8 mouse cellular contexts compared by ENCODE assay signal in the genomic region with DNA sequence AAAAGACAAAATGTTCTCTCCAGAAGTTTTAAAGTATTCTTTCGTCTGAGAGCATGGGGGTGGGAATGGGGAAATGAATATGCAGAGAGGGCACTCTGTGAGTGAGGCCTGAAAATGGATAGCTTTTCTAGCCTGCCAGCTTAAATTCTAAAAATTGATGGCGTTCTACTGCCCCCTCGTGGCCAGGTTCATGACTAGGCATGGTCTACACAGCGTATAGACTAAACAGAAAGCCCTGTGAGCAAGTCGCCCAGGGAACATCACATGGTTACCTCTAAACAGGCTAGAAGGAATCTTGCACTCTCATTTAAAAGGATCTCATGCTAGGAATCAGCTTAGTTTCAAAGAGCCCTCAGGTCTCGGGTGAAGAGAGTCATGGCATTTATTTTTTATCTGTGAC. TPM values are rescaled to one million over a fixed set of nuclear protein-coding genes. Genes with fewer than 3 reads are reported as not detected.
DNase-seq lines count a peak whose midpoint lies in the region; ATAC-seq and TF ChIP-seq lines count a peak whose summit lies in the region.

No protein-coding gene starts in this region.

- no peak for TF ChIP-seq POLR2A in heart, adult 2 months (IDR thresholded peaks at IDR 0.05; ENCODE audit: insufficient read depth, low read depth, low read length)
- no peak for TF ChIP-seq POLR2A in limb, embryonic 14.5 days (IDR thresholded peaks at IDR 0.05; ENCODE audit: borderline replicate concordance, extremely low read depth, insufficient read depth, insufficient read length)

- no peak for ATAC-seq in heart, embryonic 12.5 days (ENCODE audit: insufficient number of reproducible peaks, low FRiP score)
- ATAC-seq in kidney, embryonic 14.5 days (ENCODE audit: low FRiP score, low TSS enrichment) = peak; percentile 75
- peak; percentile 80 for ATAC-seq in limb, embryonic 14.5 days (ENCODE audit: low FRiP score, low read depth)
- peak; percentile 68 for ATAC-seq in midbrain, postnatal 0 days (ENCODE audit: low FRiP score)

- H3K79me2 ChIP-seq in heart, adult 2 months (replicated peaks; ENCODE audit: control insufficient read depth, insufficient read depth, low read length) = no peaks in the 10 kb centered on the region

- WGBS in heart, adult 2 months = 10% methylated on average over 6 of the region's 6 CpGs
- WGBS in heart, embryonic 12.5 days = 5% methylated on average over 6 of the region's 6 CpGs
- WGBS in kidney, embryonic 14.5 days = 11% methylated on average over 6 of the region's 6 CpGs
- 7% methylated on average over 6 of the region's 6 CpGs for WGBS in limb, embryonic 14.5 days
- 6% methylated on average over 6 of the region's 6 CpGs for WGBS in midbrain, postnatal 0 days

- no peaks in the 10 kb centered on the region for H3K4me1 ChIP-seq in heart, adult 2 months (ENCODE audit: control insufficient read depth, insufficient read depth, low read length)
- H3K4me1 ChIP-seq in heart, embryonic 12.5 days (replicated peaks) = peaks cover 17% of the 10 kb centered on the region
- peaks cover 20% of the 10 kb centered on the region for H3K4me1 ChIP-seq in kidney, embryonic 14.5 days (ENCODE audit: control insufficient read depth, insufficient read depth, low read length)
- H3K4me1 ChIP-seq in limb, embryonic 14.5 days (ENCODE audit: control insufficient read depth, insufficient read depth, low read length) = peaks cover 2% of the 10 kb centered on the region; the same call in 1 of the 2 replicates
- H3K4me1 ChIP-seq in midbrain, postnatal 0 days (ENCODE audit: insufficient read depth, low read length) = no peaks in the 10 kb centered on the region

- H3K36me3 ChIP-seq in heart, adult 2 months (ENCODE audit: control insufficient read depth, insufficient read depth, low read length) = no peaks in the 10 kb centered on the region
- H3K36me3 ChIP-seq in heart, embryonic 12.5 days = no peaks in the 10 kb centered on the region
- H3K36me3 ChIP-seq in kidney, embryonic 14.5 days (ENCODE audit: control insufficient read depth, insufficient read depth, low read length) = no peaks in the 10 kb centered on the region
- no peaks in the 10 kb centered on the region for H3K36me3 ChIP-seq in limb, embryonic 14.5 days (ENCODE audit: control insufficient read depth, insufficient read depth, low read length)
- peaks cover 40% of the 10 kb centered on the region for H3K36me3 ChIP-seq in midbrain, postnatal 0 days (ENCODE audit: insufficient read depth, low read length)

- peak; percentile 89 for TF ChIP-seq CTCF in heart, adult 2 months (IDR thresholded peaks at IDR 0.05)
- peak; percentile 87 for TF ChIP-seq CTCF in midbrain, postnatal 0 days (IDR thresholded peaks at IDR 0.05)

- intact Hi-C loops in heart, adult 2 months (cut with DNase I) = loop anchor here (1.0 to 10.0 kb wide), 2 partner anchors 259 to 507 kb away; no protein-coding TSS in a partner anchor

- no peak overlapping the region for H3K4me3 ChIP-seq in heart, adult 2 months
- no peak overlapping the region for H3K4me3 ChIP-seq in heart, embryonic 12.5 days
- H3K4me3 ChIP-seq in kidney, embryonic 14.5 days (ENCODE audit: low read length) = no peak overlapping the region
- no peak overlapping the region for H3K4me3 ChIP-seq in limb, embryonic 14.5 days (replicated peaks; ENCODE audit: low read length)
- no peak overlapping the region for H3K4me3 ChIP-seq in midbrain, postnatal 0 days (ENCODE audit: low read depth, low read length)

- H3K9me3 ChIP-seq in heart, embryonic 12.5 days (replicated peaks) = no peaks in the 10 kb centered on the region
- no peaks in the 10 kb centered on the region for H3K9me3 ChIP-seq in kidney, embryonic 14.5 days (ENCODE audit: control insufficient read depth, low read length)
- H3K9me3 ChIP-seq in limb, embryonic 14.5 days (ENCODE audit: control insufficient read depth, low read length) = no peaks in the 10 kb centered on the region
- H3K9me3 ChIP-seq in midbrain, postnatal 0 days (ENCODE audit: low read length) = no peaks in the 10 kb centered on the region

- no peak overlapping the region for H3K27ac ChIP-seq in heart, adult 2 months
- H3K27ac ChIP-seq in heart, embryonic 12.5 days (ENCODE audit: poor library complexity, severe bottlenecking) = no peak overlapping the region
- no peak overlapping the region for H3K27ac ChIP-seq in kidney, embryonic 14.5 days (ENCODE audit: low read depth, low read length)
- H3K27ac ChIP-seq in limb, embryonic 14.5 days (replicated peaks; ENCODE audit: low read depth, low read length) = no peak overlapping the region
- no peak overlapping the region for H3K27ac ChIP-seq in midbrain, postnatal 0 days (ENCODE audit: low read depth, low read length)

- peak; percentile 62 to 79 for DNase-seq in heart, adult 2 months
- DNase-seq in embryo, embryonic 10.5 days (ENCODE audit: low spot score) = peak; percentile 92
- DNase-seq in gastrocnemius, postnatal 4 days (ENCODE audit: low spot score in 2 of 2) = peak; percentile 68 to 81
- peak; percentile 88 for DNase-seq in limb, embryonic 14.5 days (ENCODE audit: low spot score)
- peak; percentile 84 for DNase-seq in midbrain, postnatal 0 days (ENCODE audit: low spot score)
- DNase-seq in spleen, postnatal 14 days (ENCODE audit: low spot score in 2 of 2) = peak; percentile 50 to 74

- 0 out of 2 replicates have a peak, but pooled peaks have one; percentile 55 for TF ChIP-seq EP300 in heart, adult 2 months (IDR thresholded peaks at IDR 0.05; ENCODE audit: insufficient read depth, low read depth, low read length)

- H3K9ac ChIP-seq in heart, adult 2 months (ENCODE audit: low read depth, low read length) = no peak overlapping the region
- H3K9ac ChIP-seq in heart, embryonic 12.5 days = no peak overlapping the region
- H3K9ac ChIP-seq in kidney, embryonic 14.5 days (ENCODE audit: low read depth, low read length) = no peak overlapping the region
- H3K9ac ChIP-seq in limb, embryonic 14.5 days (ENCODE audit: low read depth, low read length, severe bottlenecking) = no peak overlapping the region
- no peak overlapping the region for H3K9ac ChIP-seq in midbrain, postnatal 0 days (replicated peaks; ENCODE audit: low read length, poor library complexity, severe bottlenecking)

- H3K4me2 ChIP-seq in heart, embryonic 12.5 days = no peak overlapping the region
- H3K4me2 ChIP-seq in kidney, embryonic 14.5 days (replicated peaks; ENCODE audit: low read depth, low read length) = no peak overlapping the region
- no peak overlapping the region for H3K4me2 ChIP-seq in limb, embryonic 14.5 days (replicated peaks; ENCODE audit: low read depth, low read length, severe bottlenecking)
- H3K4me2 ChIP-seq in midbrain, postnatal 0 days (ENCODE audit: low read depth, low read length, poor library complexity, severe bottlenecking) = no peak overlapping the region

- no peaks in the 10 kb centered on the region for H3K27me3 ChIP-seq in heart, adult 2 months (ENCODE audit: control insufficient read depth, insufficient read depth, low read length)
- H3K27me3 ChIP-seq in heart, embryonic 12.5 days (replicated peaks) = 0 out of 2 replicates have a peak, but pooled peaks cover 3% of the 10 kb centered on the region
- H3K27me3 ChIP-seq in kidney, embryonic 14.5 days (ENCODE audit: control insufficient read depth, insufficient read depth, low read length) = no peaks in the 10 kb centered on the region
- H3K27me3 ChIP-seq in limb, embryonic 14.5 days (ENCODE audit: control insufficient read depth, insufficient read depth, low read length) = no peaks in the 10 kb centered on the region
- H3K27me3 ChIP-seq in midbrain, postnatal 0 days (ENCODE audit: insufficient read depth, low read length) = no peaks in the 10 kb centered on the region

RNA-seq across cellular contexts. Expression of a gene that starts 16.8 kb away (rescaled TPM):
- not detected for total RNA-seq in heart, adult 2 months (2021)
- polyA plus RNA-seq in heart, adult 2 months (2012; rRNA removed) = 0.04 and 0.06 TPM in 2 replicates
- polyA plus RNA-seq in heart, embryonic 12.5 days (2016; fragmentation: Nextera tagmentation; extraction: Ambion mirVana) = 1.7 and 2.0 TPM in 2 replicates
- total RNA-seq in gastrocnemius, postnatal 4 days (2021) = under 1 TPM; 0.10 to 0.15 TPM
- polyA plus RNA-seq in kidney, embryonic 14.5 days (2014; fragmentation: Nextera tagmentation; extraction: Ambion mirVana) = 2.3 and 2.8 TPM in 2 replicates
- 1.9 and 2.3 TPM in 2 replicates for polyA plus RNA-seq in limb, embryonic 14.5 days (2012; rRNA removed)
- polyA plus RNA-seq in limb, embryonic 14.5 days (2014; fragmentation: Nextera tagmentation; extraction: Ambion mirVana) = 3.0 TPM in 2 replicates
- total RNA-seq in midbrain, postnatal 0 days (2014; rRNA removed) = 24.1 and 28.6 TPM in 2 replicates
- 28.5 and 28.7 TPM in 2 replicates for polyA plus RNA-seq in midbrain, postnatal 0 days (2015; fragmentation: Nextera tagmentation; extraction: Ambion mirVana)

RNA-seq across cellular contexts. Expression of a gene that starts 16.9 kb away (rescaled TPM):
- total RNA-seq in heart, adult 2 months (2021) = 1 to 10 TPM; 6.0 to 6.3 TPM
- polyA plus RNA-seq in heart, adult 2 months (2012; rRNA removed) = 1.8 and 4.1 TPM in 2 replicates
- polyA plus RNA-seq in heart, embryonic 12.5 days (2016; fragmentation: Nextera tagmentation; extraction: Ambion mirVana) = 12.3 and 14.0 TPM in 2 replicates
- total RNA-seq in gastrocnemius, postnatal 4 days (2021) = 10 to 100 TPM in 1 of 2 experiments, 1 to 10 TPM in 1; 9.0 to 11.8 TPM
- polyA plus RNA-seq in kidney, embryonic 14.5 days (2014; fragmentation: Nextera tagmentation; extraction: Ambion mirVana) = 23.6 and 26.3 TPM in 2 replicates
- polyA plus RNA-seq in limb, embryonic 14.5 days (2012; rRNA removed) = 13.1 and 20.8 TPM in 2 replicates
- polyA plus RNA-seq in limb, embryonic 14.5 days (2014; fragmentation: Nextera tagmentation; extraction: Ambion mirVana) = 18.2 and 21.7 TPM in 2 replicates
- 9.6 and 12.8 TPM in 2 replicates for total RNA-seq in midbrain, postnatal 0 days (2014; rRNA removed)
- 13.3 and 14.2 TPM in 2 replicates for polyA plus RNA-seq in midbrain, postnatal 0 days (2015; fragmentation: Nextera tagmentation; extraction: Ambion mirVana)

RNA-seq across cellular contexts. Expression of a gene that starts 23.4 kb away (rescaled TPM):
- total RNA-seq in heart, adult 2 months (2021) = not detected
- polyA plus RNA-seq in heart, adult 2 months (2012; rRNA removed) = not detected in 2 replicates
- not detected in 2 replicates for polyA plus RNA-seq in heart, embryonic 12.5 days (2016; fragmentation: Nextera tagmentation; extraction: Ambion mirVana)
- total RNA-seq in gastrocnemius, postnatal 4 days (2021) = not detected
- polyA plus RNA-seq in kidney, embryonic 14.5 days (2014; fragmentation: Nextera tagmentation; extraction: Ambion mirVana) = not detected in 2 replicates
- not detected in 2 replicates for polyA plus RNA-seq in limb, embryonic 14.5 days (2012; rRNA removed)
- not detected in 2 replicates for polyA plus RNA-seq in limb, embryonic 14.5 days (2014; fragmentation: Nextera tagmentation; extraction: Ambion mirVana)
- not detected in 2 replicates for total RNA-seq in midbrain, postnatal 0 days (2014; rRNA removed)
- not detected in 2 replicates for polyA plus RNA-seq in midbrain, postnatal 0 days (2015; fragmentation: Nextera tagmentation; extraction: Ambion mirVana)

RNA-seq across cellular contexts. Expression of a gene that starts 28.6 kb away (rescaled TPM):
- total RNA-seq in heart, adult 2 months (2021) = not detected
- polyA plus RNA-seq in heart, adult 2 months (2012; rRNA removed) = 0.06 TPM in 1 of 2 replicates, not detected in the other
- polyA plus RNA-seq in heart, embryonic 12.5 days (2016; fragmentation: Nextera tagmentation; extraction: Ambion mirVana) = 0.45 and 0.66 TPM in 2 replicates
- total RNA-seq in gastrocnemius, postnatal 4 days (2021) = under 1 TPM; 0.21 to 0.42 TPM
- 0.37 and 0.46 TPM in 2 replicates for polyA plus RNA-seq in kidney, embryonic 14.5 days (2014; fragmentation: Nextera tagmentation; extraction: Ambion mirVana)
- 0.53 and 0.97 TPM in 2 replicates for polyA plus RNA-seq in limb, embryonic 14.5 days (2012; rRNA removed)
- 0.37 and 0.55 TPM in 2 replicates for polyA plus RNA-seq in limb, embryonic 14.5 days (2014; fragmentation: Nextera tagmentation; extraction: Ambion mirVana)
- total RNA-seq in midbrain, postnatal 0 days (2014; rRNA removed) = 0.14 and 0.33 TPM in 2 replicates
- polyA plus RNA-seq in midbrain, postnatal 0 days (2015; fragmentation: Nextera tagmentation; extraction: Ambion mirVana) = 0.42 and 0.54 TPM in 2 replicates

RNA-seq across cellular contexts. Expression of a gene that starts 28.7 kb away (rescaled TPM):
- total RNA-seq in heart, adult 2 months (2021) = 1 to 10 TPM; 1.5 to 2.0 TPM
- polyA plus RNA-seq in heart, adult 2 months (2012; rRNA removed) = 0.68 and 1.3 TPM in 2 replicates
- 13.6 and 14.9 TPM in 2 replicates for polyA plus RNA-seq in heart, embryonic 12.5 days (2016; fragmentation: Nextera tagmentation; extraction: Ambion mirVana)
- 1 to 10 TPM; 3.0 to 4.1 TPM for total RNA-seq in gastrocnemius, postnatal 4 days (2021)
- polyA plus RNA-seq in kidney, embryonic 14.5 days (2014; fragmentation: Nextera tagmentation; extraction: Ambion mirVana) = 16.6 and 17.0 TPM in 2 replicates
- 8.1 and 10.8 TPM in 2 replicates for polyA plus RNA-seq in limb, embryonic 14.5 days (2012; rRNA removed)
- polyA plus RNA-seq in limb, embryonic 14.5 days (2014; fragmentation: Nextera tagmentation; extraction: Ambion mirVana) = 15.4 and 15.8 TPM in 2 replicates
- total RNA-seq in midbrain, postnatal 0 days (2014; rRNA removed) = 7.9 and 8.9 TPM in 2 replicates
- 9.2 and 10.7 TPM in 2 replicates for polyA plus RNA-seq in midbrain, postnatal 0 days (2015; fragmentation: Nextera tagmentation; extraction: Ambion mirVana)
